Mouse (Mus musculus): Measurements from ENCODE around the gene 1700029H14Rik. TPM values are rescaled to one million over a fixed set of nuclear protein-coding genes. Genes with fewer than 3 reads are reported as not detected.

The 1700029H14Rik gene
- polyA plus RNA-seq, 2 experiments = 0.02 TPM; not detected in 1

GRCm38 (mm10) chr8:13504894-13505674, 57.2 kb downstream of the 1700029H14Rik start:
- H3K4me2 ChIP-seq (ENCODE audit: low read depth) = no peak overlapping the region
- H3K4me1 ChIP-seq (replicated peaks; ENCODE audit: control insufficient read depth in 2 of 2, insufficient read depth in 2 of 2, low read length in 1 of 2) = no peaks in the 10 kb centered on the region
- no peak overlapping the region for H3K9ac ChIP-seq (replicated peaks)
- TF ChIP-seq EP300 (IDR thresholded peaks at IDR 0.05; ENCODE audit: low read depth) (no peak), CTCF (IDR thresholded peaks at IDR 0.05; ENCODE audit: low read depth) (no peak)
- no peak overlapping the region for H3K27ac ChIP-seq
- ATAC-seq (ENCODE audit: insufficient read depth) = no peak
- DNase-seq (ENCODE audit: low read depth in 3 of 3, low spot score in 3 of 3) = no peak
- H3K36me3 ChIP-seq (replicated peaks; ENCODE audit: control insufficient read depth, insufficient read depth, low read depth) = no peaks in the 10 kb centered on the region
- H3K27me3 ChIP-seq (ENCODE audit: control insufficient read depth, insufficient read depth, low read length) = no peaks in the 10 kb centered on the region
- no peaks in the 10 kb centered on the region for H3K9me3 ChIP-seq (ENCODE audit: control insufficient read depth, low read length)
- no peak overlapping the region for H3K4me3 ChIP-seq (ENCODE audit: insufficient read depth in 1 of 2, low read depth in 2 of 2, low read length in 2 of 2)

- DNase-seq (ENCODE audit: low read depth in 3 of 3, low spot score in 3 of 3) (no peak), ATAC-seq (ENCODE audit: insufficient read depth) (no peak)
- Histone ChIP-seq H3K27me3 (ENCODE audit: control insufficient read depth, insufficient read depth, low read length) (no peaks in the 10 kb centered on the region), H3K9ac (replicated peaks) (no peak overlapping the region), H3K36me3 (replicated peaks; ENCODE audit: control insufficient read depth, insufficient read depth, low read depth) (no peaks in the 10 kb centered on the region), H3K9me3 (ENCODE audit: control insufficient read depth, low read length) (no peaks in the 10 kb centered on the region), H3K4me3 (ENCODE audit: insufficient read depth in 1 of 2, low read depth in 2 of 2, low read length in 2 of 2) (no peak overlapping the region), H3K4me2 (ENCODE audit: low read depth) (no peak overlapping the region), H3K27ac (no peak overlapping the region), H3K4me1 (replicated peaks; ENCODE audit: control insufficient read depth in 2 of 2, insufficient read depth in 2 of 2, low read length in 1 of 2) (no peaks in the 10 kb centered on the region)
- no peak for TF ChIP-seq CTCF (IDR thresholded peaks at IDR 0.05; ENCODE audit: low read depth)
- TF ChIP-seq EP300 (IDR thresholded peaks at IDR 0.05; ENCODE audit: low read depth) = no peak
- WGBS (ENCODE audit: insufficient replicate concordance) = 51% methylated on average over 8 of the region's 8 CpGs
Observed at GRCm38 (mm10) chr8:13503936-13504606, 58.2 kb downstream of the 1700029H14Rik start.

GRCm38 (mm10) chr8:13501221-13501620, 61.0 kb downstream of the 1700029H14Rik start:
- ATAC-seq (ENCODE audit: insufficient read depth) = no peak
- TF ChIP-seq CTCF (IDR thresholded peaks at IDR 0.05; ENCODE audit: low read depth) (no peak), EP300 (IDR thresholded peaks at IDR 0.05; ENCODE audit: low read depth) (no peak)
- Histone ChIP-seq H3K9ac (replicated peaks) (no peak overlapping the region), H3K36me3 (replicated peaks; ENCODE audit: control insufficient read depth, insufficient read depth, low read depth) (no peaks in the 10 kb centered on the region), H3K27ac (no peak overlapping the region), H3K27me3 (ENCODE audit: control insufficient read depth, insufficient read depth, low read length) (no peaks in the 10 kb centered on the region), H3K9me3 (ENCODE audit: control insufficient read depth, low read length) (no peaks in the 10 kb centered on the region), H3K4me3 (ENCODE audit: insufficient read depth in 1 of 2, low read depth in 2 of 2, low read length in 2 of 2) (no peak overlapping the region), H3K4me1 (replicated peaks; ENCODE audit: control insufficient read depth in 2 of 2, insufficient read depth in 2 of 2, low read length in 1 of 2) (no peaks in the 10 kb centered on the region), H3K4me2 (ENCODE audit: low read depth) (no peak overlapping the region)
- DNase-seq (ENCODE audit: low read depth in 3 of 3, low spot score in 3 of 3) = no peak
- WGBS (ENCODE audit: insufficient replicate concordance) = 53% methylated on average over 3 of the region's 3 CpGs

Other genes starting within 250 kb of the 1700029H14Rik start
- 86.2 and 108 TPM in 2 replicates for gene Tfdp1, start 223.7 kb downstream of the 1700029H14Rik start, polyA plus RNA-seq (2012; rRNA removed)
- 90.1 and 107 TPM in 2 replicates for gene Tfdp1, start 223.7 kb downstream of the 1700029H14Rik start, polyA plus RNA-seq (2014; fragmentation: Nextera tagmentation; extraction: Ambion mirVana)
- not detected in 2 replicates for gene Atp4b, start 165.6 kb downstream of the 1700029H14Rik start, polyA plus RNA-seq (2012; rRNA removed)
- not detected in 2 replicates for gene Atp4b, start 165.6 kb downstream of the 1700029H14Rik start, polyA plus RNA-seq (2014; fragmentation: Nextera tagmentation; extraction: Ambion mirVana)
- 0.01 and 0.02 TPM in 2 replicates for gene Grk1, start 157.4 kb downstream of the 1700029H14Rik start, polyA plus RNA-seq (2012; rRNA removed)
- gene Grk1, start 157.4 kb downstream of the 1700029H14Rik start, polyA plus RNA-seq (2014; fragmentation: Nextera tagmentation; extraction: Ambion mirVana) = 0.04 TPM in 1 of 2 replicates, not detected in the other
- 0.02 TPM in 1 of 2 replicates, not detected in the other for gene Tmem255b, start 127.3 kb downstream of the 1700029H14Rik start, polyA plus RNA-seq (2012; rRNA removed)
- gene Tmem255b, start 127.3 kb downstream of the 1700029H14Rik start, polyA plus RNA-seq (2014; fragmentation: Nextera tagmentation; extraction: Ambion mirVana) = 0.14 TPM in 1 of 2 replicates, not detected in the other
- 2.2 and 2.7 TPM in 2 replicates for gene Gas6, start 68.0 kb downstream of the 1700029H14Rik start, polyA plus RNA-seq (2012; rRNA removed)
- gene Gas6, start 68.0 kb downstream of the 1700029H14Rik start, polyA plus RNA-seq (2014; fragmentation: Nextera tagmentation; extraction: Ambion mirVana) = 2.2 and 2.3 TPM in 2 replicates
- gene Rasa3, start 115.1 kb upstream of the 1700029H14Rik start, polyA plus RNA-seq (2012; rRNA removed) = 7.8 and 10.1 TPM in 2 replicates
- gene Rasa3, start 115.1 kb upstream of the 1700029H14Rik start, polyA plus RNA-seq (2014; fragmentation: Nextera tagmentation; extraction: Ambion mirVana) = 15.8 and 17.0 TPM in 2 replicates
- gene Cfap97d2, start 143.4 kb upstream of the 1700029H14Rik start, polyA plus RNA-seq (2012; rRNA removed) = 0.02 TPM in 1 of 2 replicates, not detected in the other
- gene Cfap97d2, start 143.4 kb upstream of the 1700029H14Rik start, polyA plus RNA-seq (2014; fragmentation: Nextera tagmentation; extraction: Ambion mirVana) = not detected in 2 replicates
- 20.4 and 31.3 TPM in 2 replicates for gene Cdc16, start 195.2 kb upstream of the 1700029H14Rik start, polyA plus RNA-seq (2012; rRNA removed)
- 51.4 and 61.0 TPM in 2 replicates for gene Cdc16, start 195.2 kb upstream of the 1700029H14Rik start, polyA plus RNA-seq (2014; fragmentation: Nextera tagmentation; extraction: Ambion mirVana)
- gene Upf3a, start 223.2 kb upstream of the 1700029H14Rik start, polyA plus RNA-seq (2012; rRNA removed) = 4.1 and 8.3 TPM in 2 replicates
- 11.0 and 11.3 TPM in 2 replicates for gene Upf3a, start 223.2 kb upstream of the 1700029H14Rik start, polyA plus RNA-seq (2014; fragmentation: Nextera tagmentation; extraction: Ambion mirVana)